Mouse (Mus musculus) heart, postnatal 0 days (tissue): ENCODE measurements at regions not wholly inside any gene's neighbourhood (a gene's known extent, or its start where the extent isn't known, plus 50 kb on each side); places are given as distances from the start of the nearest gene placed in this dataset.

ENCODE experiments used
- CTCF ChIP-seq: IDR thresholded peaks from 2 replicates; pipeline ENCODE4 v1.5.1; 2016; ENCODE audit warnings: antibody characterized with exemption, control low read depth, low read depth
- EP300 ChIP-seq: IDR thresholded peaks from 2 replicates; pipeline ENCODE4 v1.6.1; 2016; ENCODE audit warnings: antibody characterized with exemption, low read depth

GRCm38 (mm10) chr4:95290321-95290720 lies 238.3 kb upstream of the Jun start:
- TF ChIP-seq CTCF (peak; percentile 5; the same call in 1 of the 2 replicates), EP300 (no peak)
